Mouse (Mus musculus): Measurements from ENCODE around the gene Supt4a.

DNA sequence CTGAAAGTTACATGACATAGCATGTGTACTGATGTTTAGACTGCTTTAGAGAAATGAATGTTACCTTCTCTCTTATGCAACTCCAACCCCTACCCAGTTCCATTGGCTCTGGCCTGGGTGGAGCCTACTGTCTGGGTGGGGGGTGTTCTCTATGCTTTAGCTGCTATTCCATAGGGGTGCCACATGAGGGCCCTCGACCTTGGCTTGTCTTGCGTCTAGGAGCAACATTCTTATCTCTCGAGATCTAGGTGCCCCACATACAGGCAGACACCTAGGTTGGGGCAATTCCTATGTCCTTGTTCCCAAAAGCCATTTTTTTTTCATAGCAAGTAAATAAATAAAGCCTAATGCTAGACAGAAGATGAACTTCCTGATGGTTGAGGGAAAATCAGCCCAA lies 22.3 kb downstream of the Supt4a start:
- TF ChIP-seq CTCF (IDR thresholded peaks at IDR 0.05; ENCODE audit: control insufficient read depth, insufficient read depth, insufficient read length) (no peak), MAX (IDR thresholded peaks at IDR 0.05) (no peak), CEBPB (IDR thresholded peaks at IDR 0.05; ENCODE audit: low read depth) (peak; percentile 27), USF1 (IDR thresholded peaks at IDR 0.05; ENCODE audit: low read depth) (no peak), MYOG (IDR thresholded peaks at IDR 0.05; ENCODE audit: control insufficient read depth, extremely low read depth, insufficient read length) (no peak), FOSL1 (IDR thresholded peaks at IDR 0.05; ENCODE audit: insufficient read depth, low read length, poor library complexity, severe bottlenecking) (no peak)
